Mouse (Mus musculus) G1E (cell line): ENCODE measurements at regions not wholly inside any gene's neighbourhood (a gene's known extent, or its start where the extent isn't known, plus 50 kb on each side); places are given as distances from the start of the nearest gene placed in this dataset.

Experiments used
- CTCF ChIP-seq: IDR thresholded peaks from 2 replicates; pipeline ENCODE4 v1.5.1; 2012; ENCODE audit warnings: low read depth, low read length, inconsistent platforms, mixed read lengths
- GATA1 ChIP-seq: IDR thresholded peaks from 2 replicates; pipeline ENCODE4 v1.6.1; 2012; ENCODE audit warnings: borderline replicate concordance, low read length, inconsistent platforms, mixed read lengths
- POLR2AphosphoS5 ChIP-seq: IDR thresholded peaks from 2 replicates; pipeline ENCODE4 v1.6.1; 2012; ENCODE audit warnings: low read depth, low read length, inconsistent platforms; ENCODE audit not compliant: insufficient replicate concordance
- TAL1 ChIP-seq: conservative IDR thresholded peaks from 2 replicates; pipeline ENCODE4 v1.6.1; 2012; ENCODE audit warnings: low read depth, low read length, inconsistent platforms, mixed read lengths

GRCm38 (mm10) chr1:181285600-181285999 lies 66.8 kb upstream of the Cnih3 start:
- no peak for TF ChIP-seq TAL1
- no peak for TF ChIP-seq CTCF
- no peak for TF ChIP-seq GATA1
- TF ChIP-seq POLR2AphosphoS5, result no peak
